Mouse (Mus musculus): ENCODE measurements around the gene St6galnac3.

- TF ChIP-seq POLR2AphosphoS2 (IDR thresholded peaks at IDR 0.05; ENCODE audit: low read depth, low read length) (no peak), MAFK (IDR thresholded peaks at IDR 0.05; ENCODE audit: insufficient replicate concordance, low read length) (no peak), POLR2A (IDR thresholded peaks at IDR 0.05; ENCODE audit: low read depth, low read length) (no peak), EP300 (IDR thresholded peaks at IDR 0.05; ENCODE audit: low read length) (no peak), JUND (conservative IDR thresholded peaks at IDR 0.05; ENCODE audit: low read depth, low read length) (no peak), HCFC1 (IDR thresholded peaks at IDR 0.05; ENCODE audit: low read depth, low read length) (no peak), USF2 (conservative IDR thresholded peaks at IDR 0.05; ENCODE audit: low read depth, low read length) (no peak), PAX5 (IDR thresholded peaks at IDR 0.05; ENCODE audit: low read length) (no peak), CTCF (conservative IDR thresholded peaks at IDR 0.05 in 1 of 2, IDR thresholded peaks at IDR 0.05 in 1 of 2; ENCODE audit: low read depth in 2 of 2, low read length in 2 of 2) (no peak), SMC3 (IDR thresholded peaks at IDR 0.05; ENCODE audit: low read depth, low read length) (no peak), BHLHE40 (IDR thresholded peaks at IDR 0.05; ENCODE audit: low read depth, low read length) (no peak), USF1 (IDR thresholded peaks at IDR 0.05; ENCODE audit: low read depth, low read length) (no peak)
Observed at GRCm38 (mm10) chr3:153417001-153417400, 308.0 kb downstream of the St6galnac3 start.

All from CH12.LX (cell line).